Mouse (Mus musculus): Measurements from ENCODE around the gene Galnt18.

- TF ChIP-seq CTCF (IDR thresholded peaks at IDR 0.05; ENCODE audit: borderline replicate concordance, insufficient read depth, low read depth, low read length) = no peak
- TF ChIP-seq POLR2A (IDR thresholded peaks at IDR 0.05; ENCODE audit: borderline replicate concordance, insufficient read depth, low read length) = no peak
Observed at GRCm38 (mm10) chr7:111631265-111631664, 148.5 kb downstream of the Galnt18 start.
